7 mouse cellular contexts compared by ENCODE assay signal in the genomic region with DNA sequence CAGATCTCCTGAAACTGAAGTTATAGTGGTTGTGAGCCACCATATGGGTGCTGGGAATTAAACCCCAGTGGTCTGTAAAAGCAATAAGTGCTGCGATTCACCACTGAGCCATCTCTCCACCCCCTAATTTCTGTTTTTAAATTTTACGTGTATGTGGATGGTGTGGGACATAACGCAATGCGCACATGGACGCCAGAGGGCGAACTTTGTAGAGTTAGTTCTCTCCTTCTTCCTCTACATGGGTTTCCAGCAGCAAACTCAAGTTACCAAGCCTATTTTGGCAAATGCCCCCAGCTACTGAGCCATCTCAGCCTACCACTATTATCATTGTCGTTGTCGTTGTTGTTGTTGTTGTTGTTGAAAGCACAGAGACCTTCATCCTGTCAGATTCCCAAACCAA. TPM values are rescaled to one million over a fixed set of nuclear protein-coding genes. Genes with fewer than 3 reads are reported as not detected.
DNase-seq lines count a peak whose midpoint lies in the region; ATAC-seq and TF ChIP-seq lines count a peak whose summit lies in the region.

No protein-coding gene starts in this region.

- TF ChIP-seq POLR2A in CH12.LX (IDR thresholded peaks at IDR 0.05; ENCODE audit: low read depth, low read length) = no peak

- H3K79me2 ChIP-seq in CH12.LX (replicated peaks; ENCODE audit: control insufficient read depth, extremely low read depth, insufficient read depth, poor library complexity, severe bottlenecking) = no peaks in the 10 kb centered on the region

- in situ Hi-C loops in CH12.LX (cut with MboI; ENCODE audit: low pct_ligation_motif_present, low pct_unique_long_range_greater_than_20kb, low sequenced_read_pairs) = no loop called here

- H3K4me1 ChIP-seq in CH12.LX (ENCODE audit: control insufficient read depth in 1 of 2, insufficient read depth in 2 of 2) = peaks cover 2 to 20% of the 10 kb centered on the region in 2 experiments; a peak in 3 of 4 replicates
- peaks cover 7% of the 10 kb centered on the region; the same call in 1 of the 2 replicates for H3K4me1 ChIP-seq in heart, embryonic 11.5 days (ENCODE audit: control insufficient read depth, insufficient read depth, low read length)
- H3K4me1 ChIP-seq in lung, embryonic 15.5 days = peaks cover 21% of the 10 kb centered on the region

- H3K27me3 ChIP-seq in CH12.LX (replicated peaks) = peaks cover 3% of the 10 kb centered on the region
- H3K27me3 ChIP-seq in heart, embryonic 11.5 days (ENCODE audit: control insufficient read depth, insufficient read depth, low read length) = peaks cover 8% of the 10 kb centered on the region; the same call in 1 of the 2 replicates
- H3K27me3 ChIP-seq in lung, embryonic 15.5 days = peaks cover 15% of the 10 kb centered on the region; the same call in 1 of the 2 replicates

- no peak overlapping the region for H3K27ac ChIP-seq in CH12.LX (ENCODE audit: insufficient read depth, low read depth)
- H3K27ac ChIP-seq in heart, embryonic 11.5 days (ENCODE audit: low read depth, low read length) = no peak overlapping the region
- H3K27ac ChIP-seq in lung, embryonic 15.5 days = no peak overlapping the region

- peak overlapping the region; percentile 86 for H3K4me2 ChIP-seq in CH12.LX (ENCODE audit: insufficient read depth, low read depth, poor library complexity, severe bottlenecking)
- peak overlapping the region; percentile 70 for H3K4me2 ChIP-seq in heart, embryonic 11.5 days
- H3K4me2 ChIP-seq in lung, embryonic 15.5 days = peak overlapping the region; percentile 69

- peak; percentile 65 to 69 for DNase-seq in B cell, adult 2 months
- peak; percentile 71 for DNase-seq in CH12.LX (ENCODE audit: extremely low read depth)
- peak; percentile 81 for DNase-seq in embryo, embryonic 11 days
- peak; percentile 53 for DNase-seq in kidney, adult 9 months
- DNase-seq in right cerebral cortex, postnatal 10 days (ENCODE audit: low spot score in 2 of 2) = peak; percentile 75 to 79

- TF ChIP-seq CTCF in CH12.LX (conservative IDR thresholded peaks at IDR 0.05 in 1 of 2, IDR thresholded peaks at IDR 0.05 in 1 of 2; ENCODE audit: low read depth in 2 of 2, low read length in 2 of 2) = peak; percentile 47 to 79; a peak in 3 of 4 replicates

- dilution Hi-C loops in CH12.LX (cut with MboI; ENCODE audit: extremely low pct_ligation_motif_present, extremely low pct_unique_long_range_greater_than_20kb, low sequenced_read_pairs) = no loop called here

- H3K4me3 ChIP-seq in CH12.LX (replicated peaks in 1 of 3; ENCODE audit: low read depth in 2 of 3, low read length in 2 of 3, poor library complexity in 1 of 3) = peak overlapping the region in 1 of 3 experiments; percentile 25
- peak overlapping the region; percentile 45; the same call in 1 of the 2 replicates for H3K4me3 ChIP-seq in heart, embryonic 11.5 days (ENCODE audit: low read depth, low read length)
- H3K4me3 ChIP-seq in lung, embryonic 15.5 days = peak overlapping the region; percentile 42; the same call in 1 of the 2 replicates

- TF ChIP-seq EP300 in CH12.LX (IDR thresholded peaks at IDR 0.05; ENCODE audit: low read length) = no peak

- 15% methylated on average over 8 of the region's 8 CpGs for WGBS in heart, embryonic 11.5 days (ENCODE audit: insufficient replicate concordance)
- WGBS in lung, embryonic 15.5 days = 11% methylated on average over 8 of the region's 8 CpGs

- no peak; the same call in none of the 2 replicates for TF ChIP-seq RAD21 in CH12.LX (IDR thresholded peaks at IDR 0.05; ENCODE audit: low read depth, low read length)

- H3K9ac ChIP-seq in CH12.LX (ENCODE audit: insufficient read depth, low read depth) = peak overlapping the region; percentile 53
- peak overlapping the region; percentile 66; the same call in 1 of the 2 replicates for H3K9ac ChIP-seq in heart, embryonic 11.5 days (ENCODE audit: low read depth, low read length)
- no peak overlapping the region for H3K9ac ChIP-seq in lung, embryonic 15.5 days

- no peaks in the 10 kb centered on the region for H3K9me3 ChIP-seq in CH12.LX (replicated peaks; ENCODE audit: low read length)
- H3K9me3 ChIP-seq in heart, embryonic 11.5 days (replicated peaks; ENCODE audit: control insufficient read depth, low read length) = no peaks in the 10 kb centered on the region
- no peaks in the 10 kb centered on the region for H3K9me3 ChIP-seq in lung, embryonic 15.5 days

- H3K36me3 ChIP-seq in CH12.LX (replicated peaks in 1 of 2; ENCODE audit: control insufficient read depth in 1 of 2, insufficient read depth in 1 of 2, low read length in 1 of 2) = no peaks in the 10 kb centered on the region
- H3K36me3 ChIP-seq in heart, embryonic 11.5 days (ENCODE audit: control insufficient read depth, insufficient read depth, low read length) = no peaks in the 10 kb centered on the region
- no peaks in the 10 kb centered on the region for H3K36me3 ChIP-seq in lung, embryonic 15.5 days

- ATAC-seq in heart, embryonic 11.5 days (replicated peaks; ENCODE audit: insufficient number of reproducible peaks, low FRiP score, low TSS enrichment) = no peak
- ATAC-seq in lung, embryonic 15.5 days (ENCODE audit: borderline replicate concordance, extremely low read depth, low FRiP score, low TSS enrichment) = no peak

TF ChIP-seq in CH12.LX, 34 proteins besides CTCF, POLR2A, EP300 and RAD21:
- TF ChIP-seq MAX (IDR thresholded peaks at IDR 0.05; ENCODE audit: low read length) (peak; percentile 72; the same call in 1 of the 2 replicates), PAX5 (IDR thresholded peaks at IDR 0.05; ENCODE audit: low read length) (no peak), MYC (IDR thresholded peaks at IDR 0.05; ENCODE audit: low read depth, low read length) (peak; percentile 63; the same call in 1 of the 2 replicates), IRF4 (IDR thresholded peaks at IDR 0.05; ENCODE audit: low read depth, low read length) (peak; percentile 31; the same call in 1 of the 2 replicates), SMC3 (IDR thresholded peaks at IDR 0.05; ENCODE audit: low read depth, low read length) (peak; percentile 50), RCOR1 (conservative IDR thresholded peaks at IDR 0.05; ENCODE audit: low read depth, low read length) (no peak), ELF1 (IDR thresholded peaks at IDR 0.05; ENCODE audit: low read depth, low read length) (0 out of 2 replicates have a peak, but pooled peaks have one; percentile 18)
TF ChIP-seq in CH12.LX: peak in this region for 5.

RNA-seq across cellular contexts. Expression of gene Hspb1, which starts 10.5 kb away (rescaled TPM):
- 0.97 and 1.1 TPM in 2 replicates for total RNA-seq in CH12.LX (2012; rRNA removed)
- 1.7 and 2.6 TPM in 2 replicates for total RNA-seq in CH12.LX (2014; rRNA removed)
- polyA plus RNA-seq in CH12.LX (2012; ENCODE audit: insufficient read length, low read depth) = 3.6 and 3.8 TPM in 2 replicates
- polyA plus RNA-seq in heart, embryonic 11.5 days (2014; fragmentation: Nextera tagmentation; extraction: Ambion mirVana) = 815 and 827 TPM in 2 replicates
- polyA plus RNA-seq in lung, embryonic 15.5 days (2015; fragmentation: Nextera tagmentation; extraction: Ambion mirVana) = 114 and 129 TPM in 2 replicates

RNA-seq across cellular contexts. Expression of gene Ywhag, which starts 57.2 kb away (rescaled TPM):
- total RNA-seq in CH12.LX (2012; rRNA removed) (77.3 and 89.2 TPM in 2 replicates), CH12.LX (2014; rRNA removed) (46.4 and 55.3 TPM in 2 replicates)
- 233 and 239 TPM in 2 replicates for polyA plus RNA-seq in CH12.LX (2012; ENCODE audit: insufficient read length, low read depth)
- polyA plus RNA-seq in heart, embryonic 11.5 days (2014; fragmentation: Nextera tagmentation; extraction: Ambion mirVana) = 103 and 108 TPM in 2 replicates
- polyA plus RNA-seq in lung, embryonic 15.5 days (2015; fragmentation: Nextera tagmentation; extraction: Ambion mirVana) = 144 and 156 TPM in 2 replicates

Comparison
In these comparisons a context has a peak if more than half of its experiments do, and no peak if none do; other contexts are left out.
1. RNA of gene Hspb1, which starts 10.5 kb away (polyA plus RNA-seq): 815 to 827 TPM in heart, embryonic 11.5 days and 114 to 129 TPM in lung, embryonic 15.5 days; 3.6 to 3.8 TPM in CH12.LX; every median in the first group is over 10 times any median in the second.
2. Peak in every context shown above with its lines, with median percentiles within 50 percentile points of each other: DNase-seq and H3K4me2 ChIP-seq.